Mouse (Mus musculus): Measurements from ENCODE around the gene Nap1l5. TPM values are rescaled to one million over a fixed set of nuclear protein-coding genes. Genes with fewer than 3 reads are reported as not detected.

Nap1l5 gene
- polyA plus RNA-seq, 1 experiment from 2014 or later = 111 TPM

DNA sequence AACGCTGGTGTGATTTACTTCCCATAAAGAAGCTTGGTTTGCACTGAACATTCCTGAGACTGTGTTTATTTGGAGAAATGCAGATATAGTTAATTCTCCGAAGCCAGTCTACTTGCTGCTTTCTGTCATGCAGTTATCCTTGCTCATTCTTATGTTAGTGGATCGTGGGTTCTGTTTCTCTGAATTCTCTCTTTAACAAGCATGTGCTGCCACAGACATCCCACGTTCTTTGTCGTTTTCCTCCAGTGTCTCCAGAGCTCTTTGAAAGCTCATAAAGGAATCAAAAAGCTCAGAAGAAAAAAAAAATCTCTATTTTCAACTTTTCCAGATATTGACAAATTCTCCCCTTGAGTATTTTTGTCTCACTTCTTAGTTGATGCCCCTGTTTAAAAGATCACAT lies 7.1 kb upstream of the Nap1l5 start:
- 82% methylated on average over 5 of the region's 5 CpGs for WGBS
- no peak for ATAC-seq

DNA sequence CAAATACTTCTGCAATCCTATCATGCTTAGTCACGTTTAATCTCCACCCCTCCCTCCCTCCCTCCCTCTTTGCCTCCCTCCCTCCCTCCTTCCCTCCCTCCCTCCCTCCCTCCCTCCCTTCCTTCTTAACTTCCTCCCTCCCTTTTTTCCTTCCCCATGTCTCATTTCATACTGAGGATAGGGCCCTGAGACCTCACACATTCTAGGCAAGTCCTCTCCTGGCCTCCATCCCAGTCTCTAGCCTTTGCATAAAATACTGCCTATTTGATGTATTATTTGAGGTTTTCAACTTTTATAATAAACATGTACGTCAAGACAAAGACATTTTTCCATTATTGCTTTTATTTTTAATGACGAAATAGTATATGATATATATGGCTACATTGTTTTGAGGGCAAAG lies 6.7 kb upstream of the Nap1l5 start:
- H3K4me3 ChIP-seq (replicated peaks; ENCODE audit: low read length) = no peak overlapping the region
- H3K36me3 ChIP-seq (ENCODE audit: control insufficient read depth, insufficient read depth) = 0 out of 2 replicates have a peak, but pooled peaks cover 5% of the 10 kb centered on the region
- no peaks in the 10 kb centered on the region for H3K9me3 ChIP-seq (ENCODE audit: control insufficient read depth, low read length)
- H3K27ac ChIP-seq (ENCODE audit: low read length) = no peak overlapping the region
- no peak for ATAC-seq
- no peaks in the 10 kb centered on the region for H3K27me3 ChIP-seq (replicated peaks; ENCODE audit: control insufficient read depth, insufficient read depth, low read length)
- no peak overlapping the region for H3K9ac ChIP-seq (replicated peaks; ENCODE audit: low read depth, low read length)
- 76% methylated on average over 3 of the region's 3 CpGs for WGBS
- H3K4me2 ChIP-seq (ENCODE audit: low read length) = no peak overlapping the region
- H3K4me1 ChIP-seq (replicated peaks; ENCODE audit: control insufficient read depth, insufficient read depth, low read length) = no peaks in the 10 kb centered on the region

More for the DNA sequence above, 7.1 kb upstream of the Nap1l5 start:
- Histone ChIP-seq H3K27ac (ENCODE audit: low read length) (no peak overlapping the region), H3K9ac (replicated peaks; ENCODE audit: low read depth, low read length) (no peak overlapping the region), H3K36me3 (ENCODE audit: control insufficient read depth, insufficient read depth) (0 out of 2 replicates have a peak, but pooled peaks cover 5% of the 10 kb centered on the region), H3K4me3 (replicated peaks; ENCODE audit: low read length) (no peak overlapping the region), H3K27me3 (replicated peaks; ENCODE audit: control insufficient read depth, insufficient read depth, low read length) (no peaks in the 10 kb centered on the region), H3K9me3 (ENCODE audit: control insufficient read depth, low read length) (no peaks in the 10 kb centered on the region), H3K4me1 (replicated peaks; ENCODE audit: control insufficient read depth, insufficient read depth, low read length) (no peaks in the 10 kb centered on the region), H3K4me2 (ENCODE audit: low read length) (no peak overlapping the region)

DNA sequence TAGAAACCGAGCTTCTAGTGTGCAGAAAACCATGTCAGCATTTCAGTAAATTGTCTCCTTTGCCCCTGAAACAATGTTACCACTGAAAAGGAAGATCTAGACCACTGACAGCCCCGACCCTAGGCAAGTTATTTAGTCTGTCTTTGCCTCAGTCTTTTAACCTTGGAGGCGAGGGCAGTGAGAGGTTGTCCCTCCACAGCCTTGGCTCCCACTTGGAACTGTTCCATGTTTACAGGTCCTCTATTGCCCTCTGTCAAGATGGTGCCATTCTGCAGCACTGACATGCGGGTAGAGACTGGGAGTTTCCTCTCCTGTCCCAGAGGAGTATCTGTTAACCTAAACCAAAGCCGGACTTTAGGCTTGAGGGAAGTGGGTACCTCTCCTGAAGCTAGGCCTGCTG lies 6.0 kb upstream of the Nap1l5 start:
- Histone ChIP-seq H3K27me3 (replicated peaks; ENCODE audit: control insufficient read depth, insufficient read depth, low read length) (no peaks in the 10 kb centered on the region), H3K9me3 (ENCODE audit: control insufficient read depth, low read length) (peaks cover under 1% of the 10 kb centered on the region; the same call in 1 of the 2 replicates), H3K4me1 (replicated peaks; ENCODE audit: control insufficient read depth, insufficient read depth, low read length) (no peaks in the 10 kb centered on the region), H3K4me3 (replicated peaks; ENCODE audit: low read length) (no peak overlapping the region), H3K4me2 (ENCODE audit: low read length) (no peak overlapping the region), H3K27ac (ENCODE audit: low read length) (no peak overlapping the region), H3K36me3 (ENCODE audit: control insufficient read depth, insufficient read depth) (0 out of 2 replicates have a peak, but pooled peaks cover 5% of the 10 kb centered on the region), H3K9ac (replicated peaks; ENCODE audit: low read depth, low read length) (no peak overlapping the region)
- WGBS = 84% methylated on average over 5 of the region's 5 CpGs
- ATAC-seq = no peak

DNA sequence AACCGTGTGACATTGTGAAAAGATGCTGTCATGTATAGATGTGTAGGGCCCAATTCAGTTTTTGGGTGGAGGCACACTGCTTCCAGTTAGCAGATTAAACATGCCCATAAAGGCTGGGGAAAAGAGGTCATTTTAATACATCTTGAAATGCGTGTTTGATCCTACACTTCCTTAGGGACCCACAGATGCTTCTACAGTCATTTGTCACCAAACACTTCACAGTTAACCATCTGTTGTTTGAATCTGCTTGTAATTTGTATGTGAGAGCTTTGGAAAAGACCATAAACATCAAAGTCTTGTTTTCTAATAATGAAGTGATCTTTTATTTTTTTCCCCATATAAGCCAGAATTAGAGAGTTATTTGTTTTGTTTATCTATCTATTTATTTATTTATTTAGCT lies 915 bp upstream of the Nap1l5 start:
- no peak overlapping the region for H3K9ac ChIP-seq (replicated peaks; ENCODE audit: low read depth, low read length)
- no peak for ATAC-seq

DNA sequence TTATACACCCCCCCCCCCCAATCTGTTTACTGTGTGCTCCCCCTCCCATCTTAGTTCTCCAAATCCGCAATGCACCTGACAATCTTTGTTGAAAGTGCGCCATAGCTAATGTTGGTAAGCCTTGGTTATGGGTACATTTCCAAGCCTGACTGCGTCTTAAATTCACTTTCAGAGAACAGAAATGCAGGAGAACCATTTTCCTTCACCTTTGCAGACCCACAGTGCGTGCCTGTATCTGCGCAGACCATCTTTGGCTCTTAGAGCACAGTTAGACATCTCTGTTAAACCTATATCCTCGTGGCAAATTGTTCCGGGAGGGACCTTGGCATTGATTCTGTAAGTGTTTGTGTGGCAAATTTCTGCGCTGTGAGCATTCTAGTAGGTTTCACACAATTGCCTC lies 460 bp upstream of the Nap1l5 start:
- Histone ChIP-seq H3K4me3 (replicated peaks; ENCODE audit: low read length) (peak overlapping the region; percentile 51), H3K4me2 (ENCODE audit: low read length) (peak overlapping the region; percentile 68), H3K9me3 (ENCODE audit: control insufficient read depth, low read length) (peaks cover 19% of the 10 kb centered on the region), H3K27me3 (replicated peaks; ENCODE audit: control insufficient read depth, insufficient read depth, low read length) (no peaks in the 10 kb centered on the region), H3K9ac (replicated peaks; ENCODE audit: low read depth, low read length) (peak overlapping the region; percentile 54; the same call in 1 of the 2 replicates), H3K4me1 (replicated peaks; ENCODE audit: control insufficient read depth, insufficient read depth, low read length) (peaks cover 9% of the 10 kb centered on the region), H3K27ac (ENCODE audit: low read length) (no peak overlapping the region), H3K36me3 (ENCODE audit: control insufficient read depth, insufficient read depth) (peaks cover 13% of the 10 kb centered on the region)
- WGBS = 68% methylated on average over 8 of the region's 8 CpGs
- ATAC-seq = no peak

More for the DNA sequence above, 915 bp upstream of the Nap1l5 start:
- H3K4me1 ChIP-seq (replicated peaks; ENCODE audit: control insufficient read depth, insufficient read depth, low read length) = peaks cover 9% of the 10 kb centered on the region
- no peaks in the 10 kb centered on the region for H3K27me3 ChIP-seq (replicated peaks; ENCODE audit: control insufficient read depth, insufficient read depth, low read length)
- no peak overlapping the region for H3K27ac ChIP-seq (ENCODE audit: low read length)
- no peak overlapping the region for H3K4me3 ChIP-seq (replicated peaks; ENCODE audit: low read length)
- H3K36me3 ChIP-seq (ENCODE audit: control insufficient read depth, insufficient read depth) = peaks cover 13% of the 10 kb centered on the region
- peaks cover 19% of the 10 kb centered on the region for H3K9me3 ChIP-seq (ENCODE audit: control insufficient read depth, low read length)
- H3K4me2 ChIP-seq (ENCODE audit: low read length) = no peak overlapping the region
- WGBS = 50% methylated on average over 2 of the region's 2 CpGs

DNA sequence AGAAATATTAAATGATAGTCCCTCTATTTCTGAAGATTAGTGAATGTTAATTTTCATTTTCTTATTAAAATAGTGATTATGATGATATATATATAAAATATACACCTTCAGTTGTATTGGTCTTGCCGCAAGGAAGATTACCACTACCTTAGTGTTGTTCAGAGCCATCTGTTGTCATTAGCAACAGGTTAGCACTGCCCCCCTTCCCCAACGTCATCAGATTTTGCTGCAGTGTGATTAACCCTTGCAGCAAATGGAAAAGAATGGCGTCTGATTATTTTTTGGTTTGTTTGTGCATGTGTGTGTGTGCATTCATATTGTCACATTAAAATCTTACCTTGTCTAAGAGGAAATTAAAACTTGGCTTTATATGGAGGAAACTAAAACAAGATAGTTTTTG lies 2.3 kb downstream of the Nap1l5 start:
- Histone ChIP-seq H3K27ac (ENCODE audit: low read length) (no peak overlapping the region), H3K27me3 (replicated peaks; ENCODE audit: control insufficient read depth, insufficient read depth, low read length) (no peaks in the 10 kb centered on the region), H3K9me3 (ENCODE audit: control insufficient read depth, low read length) (peaks cover 19% of the 10 kb centered on the region), H3K36me3 (ENCODE audit: control insufficient read depth, insufficient read depth) (peaks cover 13% of the 10 kb centered on the region), H3K4me3 (replicated peaks; ENCODE audit: low read length) (no peak overlapping the region), H3K4me1 (replicated peaks; ENCODE audit: control insufficient read depth, insufficient read depth, low read length) (peaks cover 13% of the 10 kb centered on the region), H3K4me2 (ENCODE audit: low read length) (no peak overlapping the region), H3K9ac (replicated peaks; ENCODE audit: low read depth, low read length) (no peak overlapping the region)
- no peak for ATAC-seq
- 55% methylated on average over 3 of the region's 3 CpGs for WGBS

DNA sequence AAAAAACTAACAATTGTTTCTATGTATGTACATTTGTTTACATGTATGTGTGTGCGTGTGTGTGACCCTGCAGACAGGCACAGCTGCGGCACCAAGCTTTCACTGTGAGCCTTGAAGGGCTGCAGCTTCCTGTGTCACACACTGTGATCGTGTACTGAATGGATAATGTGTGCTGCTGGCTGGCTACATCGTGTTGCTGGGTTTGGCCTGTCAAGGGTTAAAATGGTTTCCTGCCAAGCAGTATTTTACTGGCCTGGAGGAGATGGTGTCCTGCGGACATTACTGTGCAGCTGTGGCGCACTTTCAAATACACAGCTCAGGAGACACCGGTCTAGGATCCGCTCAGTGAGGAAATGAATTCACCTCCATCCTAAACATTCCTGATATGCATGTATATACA lies 3.7 kb downstream of the Nap1l5 start:
- ATAC-seq = peak; percentile 86
- H3K27ac ChIP-seq (ENCODE audit: low read length) = no peak overlapping the region
- H3K4me1 ChIP-seq (replicated peaks; ENCODE audit: control insufficient read depth, insufficient read depth, low read length) = peaks cover 16% of the 10 kb centered on the region
- H3K9me3 ChIP-seq (ENCODE audit: control insufficient read depth, low read length) = peaks cover 19% of the 10 kb centered on the region
- no peaks in the 10 kb centered on the region for H3K27me3 ChIP-seq (replicated peaks; ENCODE audit: control insufficient read depth, insufficient read depth, low read length)
- 11% methylated on average over 8 of the region's 8 CpGs for WGBS
- H3K4me3 ChIP-seq (replicated peaks; ENCODE audit: low read length) = no peak overlapping the region
- peak overlapping the region; percentile 15 for H3K4me2 ChIP-seq (ENCODE audit: low read length)
- no peak overlapping the region for H3K9ac ChIP-seq (replicated peaks; ENCODE audit: low read depth, low read length)
- peaks cover 13% of the 10 kb centered on the region for H3K36me3 ChIP-seq (ENCODE audit: control insufficient read depth, insufficient read depth)

DNA sequence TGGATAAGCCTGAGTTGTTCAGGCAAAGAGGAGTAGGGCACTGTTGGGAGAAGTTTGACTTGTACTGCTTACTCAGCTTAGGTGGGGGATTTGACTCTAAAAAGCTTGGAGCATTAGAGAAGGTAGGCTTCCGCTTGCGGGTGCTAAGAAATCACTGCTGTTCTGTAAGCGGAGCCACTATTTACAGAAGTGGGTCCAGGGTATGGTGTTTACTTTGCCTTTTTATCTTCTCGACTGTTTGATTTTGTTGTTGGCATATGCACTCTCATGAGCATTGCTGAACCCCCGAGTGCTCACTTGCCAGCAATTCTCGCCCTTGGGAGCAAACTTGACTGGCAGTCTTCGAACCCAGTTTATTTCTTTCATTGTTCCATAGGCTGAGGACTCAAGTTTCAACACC lies 6.3 kb downstream of the Nap1l5 start:
- H3K9me3 ChIP-seq (ENCODE audit: control insufficient read depth, low read length) = 0 out of 2 replicates have a peak, but pooled peaks cover 2% of the 10 kb centered on the region
- H3K4me2 ChIP-seq (ENCODE audit: low read length) = no peak overlapping the region
- peaks cover 4% of the 10 kb centered on the region; the same call in 1 of the 2 replicates for H3K36me3 ChIP-seq (ENCODE audit: control insufficient read depth, insufficient read depth)
- no peak overlapping the region for H3K27ac ChIP-seq (ENCODE audit: low read length)
- 85% methylated on average over 7 of the region's 7 CpGs for WGBS
- H3K9ac ChIP-seq (replicated peaks; ENCODE audit: low read depth, low read length) = no peak overlapping the region
- H3K4me1 ChIP-seq (replicated peaks; ENCODE audit: control insufficient read depth, insufficient read depth, low read length) = peaks cover 21% of the 10 kb centered on the region
- H3K27me3 ChIP-seq (replicated peaks; ENCODE audit: control insufficient read depth, insufficient read depth, low read length) = no peaks in the 10 kb centered on the region
- no peak for ATAC-seq
- H3K4me3 ChIP-seq (replicated peaks; ENCODE audit: low read length) = no peak overlapping the region

DNA sequence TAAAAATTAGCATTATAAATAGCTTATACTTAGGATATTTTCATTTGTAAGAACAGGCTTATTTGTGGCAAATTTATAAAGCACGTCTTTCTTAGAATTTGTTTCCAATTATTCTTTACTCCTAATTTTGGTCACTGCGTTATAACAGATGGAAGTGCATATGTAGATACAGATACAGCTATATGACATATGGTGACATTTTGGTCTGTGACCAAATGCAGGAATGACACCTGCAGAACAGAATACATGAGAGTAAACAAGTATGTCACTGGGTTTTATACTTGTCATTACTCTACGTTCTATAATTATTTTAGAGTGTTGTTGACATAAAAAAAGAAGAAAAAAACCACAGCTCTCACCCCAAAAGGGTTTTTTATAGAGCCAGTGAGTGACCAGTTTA lies 7.8 kb downstream of the Nap1l5 start:
- WGBS = 64% methylated on average over 3 of the region's 3 CpGs

DNA sequence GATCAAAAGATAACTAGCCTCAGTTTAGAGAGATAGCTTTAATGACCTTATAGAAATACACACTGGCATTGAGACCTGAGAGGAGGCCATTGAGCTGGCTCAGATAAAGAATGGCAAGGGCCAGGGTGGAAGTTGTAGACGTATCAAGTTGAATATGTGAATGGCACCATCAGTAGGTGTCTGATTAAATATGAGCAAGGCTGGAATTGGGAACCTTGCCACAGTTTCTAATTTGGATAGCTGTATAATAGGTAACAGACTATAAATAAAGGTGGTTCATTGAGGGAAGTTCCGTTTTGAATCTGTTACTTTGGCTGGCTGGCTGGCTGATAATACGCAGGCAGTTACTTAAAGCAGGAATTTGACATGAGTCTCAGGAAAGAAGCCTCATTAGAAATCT lies 10.2 kb downstream of the Nap1l5 start:
- Histone ChIP-seq H3K36me3 (ENCODE audit: control insufficient read depth, insufficient read depth) (no peaks in the 10 kb centered on the region), H3K9me3 (ENCODE audit: control insufficient read depth, low read length) (no peaks in the 10 kb centered on the region), H3K27ac (ENCODE audit: low read length) (no peak overlapping the region), H3K4me2 (ENCODE audit: low read length) (no peak overlapping the region), H3K9ac (replicated peaks; ENCODE audit: low read depth, low read length) (no peak overlapping the region), H3K4me1 (replicated peaks; ENCODE audit: control insufficient read depth, insufficient read depth, low read length) (peaks cover 16% of the 10 kb centered on the region; the same call in 1 of the 2 replicates), H3K27me3 (replicated peaks; ENCODE audit: control insufficient read depth, insufficient read depth, low read length) (no peaks in the 10 kb centered on the region), H3K4me3 (replicated peaks; ENCODE audit: low read length) (no peak overlapping the region)
- no peak for ATAC-seq
- 48% methylated on average over 3 of the region's 3 CpGs for WGBS

More for the DNA sequence above, 7.8 kb downstream of the Nap1l5 start:
- H3K9ac ChIP-seq (replicated peaks; ENCODE audit: low read depth, low read length) = no peak overlapping the region
- H3K27ac ChIP-seq (ENCODE audit: low read length) = no peak overlapping the region; the same call in 1 of the 2 replicates
- peak; percentile 50 for ATAC-seq
- H3K4me3 ChIP-seq (replicated peaks; ENCODE audit: low read length) = no peak overlapping the region
- H3K9me3 ChIP-seq (ENCODE audit: control insufficient read depth, low read length) = no peaks in the 10 kb centered on the region
- H3K27me3 ChIP-seq (replicated peaks; ENCODE audit: control insufficient read depth, insufficient read depth, low read length) = no peaks in the 10 kb centered on the region
- peaks cover 25% of the 10 kb centered on the region for H3K4me1 ChIP-seq (replicated peaks; ENCODE audit: control insufficient read depth, insufficient read depth, low read length)
- no peaks in the 10 kb centered on the region for H3K36me3 ChIP-seq (ENCODE audit: control insufficient read depth, insufficient read depth)
- no peak overlapping the region for H3K4me2 ChIP-seq (ENCODE audit: low read length)

Measured in forebrain, embryonic 16.5 days (tissue).